Mouse (Mus musculus): ENCODE measurements at regions not wholly inside any gene's neighbourhood (a gene's known extent, or its start where the extent isn't known, plus 50 kb on each side); places are given as distances from the start of the nearest gene placed in this dataset.
A peak's percentile ranks its signal among the peaks of the same experiment; 100 is the strongest.

DNA sequence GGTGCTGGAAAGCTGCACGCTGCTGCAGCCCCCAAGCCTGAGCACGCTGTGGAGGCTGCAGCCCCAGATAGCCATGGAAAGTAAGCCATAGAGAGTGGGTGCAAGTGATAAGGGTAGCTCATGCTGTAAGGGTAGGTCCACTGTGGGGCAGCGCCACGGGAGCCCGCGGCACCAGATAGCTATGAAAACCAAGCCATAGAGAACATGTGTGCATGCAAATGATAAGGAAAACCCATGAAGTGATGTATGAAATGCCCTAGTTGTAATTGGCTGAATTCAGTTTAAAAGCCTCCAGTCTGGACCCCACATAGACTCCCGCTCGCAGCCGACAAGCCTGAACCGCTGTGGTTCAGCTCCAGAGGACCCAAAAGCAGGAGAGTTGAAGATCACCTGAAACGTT is 58.8 kb upstream of the L3mbtl3 start:
- no peak for DNase-seq (ENCODE audit: low spot score)

DNA sequence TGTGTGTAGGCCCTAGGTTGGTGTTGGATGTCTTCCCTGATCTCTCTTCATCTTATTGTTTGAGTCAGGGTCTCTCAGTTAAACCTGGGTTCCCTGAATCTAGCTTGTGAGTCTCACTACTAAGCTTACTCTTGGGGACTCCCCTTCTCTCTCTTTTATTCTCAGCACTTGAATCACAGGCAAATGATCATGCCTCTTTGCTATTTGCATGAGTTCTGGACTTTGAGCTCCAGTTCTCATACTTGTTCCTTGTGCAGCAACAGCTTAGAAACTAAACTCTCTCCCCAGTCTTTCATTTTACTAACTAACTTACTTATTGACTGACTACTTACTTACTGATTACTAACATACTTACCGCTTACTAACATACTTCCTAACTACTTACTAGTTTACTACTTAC is 64.9 kb upstream of the L3mbtl3 start:
- DNase-seq (ENCODE audit: low spot score) = no peak

DNA sequence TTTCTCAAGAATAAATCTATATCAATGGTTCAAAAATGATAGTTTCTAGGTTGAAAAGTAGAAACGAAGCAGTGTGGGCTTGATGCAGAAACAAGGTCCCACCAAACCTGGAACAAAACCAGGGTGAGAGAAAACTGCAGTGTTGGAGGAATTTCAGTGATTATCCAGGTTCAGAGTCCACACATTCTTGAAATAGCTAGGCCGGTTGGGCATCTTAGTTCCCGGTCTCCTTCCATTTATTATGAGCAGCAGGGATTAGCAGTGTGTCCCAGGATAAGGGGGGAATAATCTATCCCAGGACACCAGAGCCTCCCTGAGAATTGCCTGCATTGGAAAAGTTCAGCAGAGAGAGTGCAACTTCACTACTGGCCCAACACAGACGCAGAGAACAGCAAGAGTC is 108.5 kb upstream of the L3mbtl3 start:
- no peak for DNase-seq (ENCODE audit: low spot score)

DNA sequence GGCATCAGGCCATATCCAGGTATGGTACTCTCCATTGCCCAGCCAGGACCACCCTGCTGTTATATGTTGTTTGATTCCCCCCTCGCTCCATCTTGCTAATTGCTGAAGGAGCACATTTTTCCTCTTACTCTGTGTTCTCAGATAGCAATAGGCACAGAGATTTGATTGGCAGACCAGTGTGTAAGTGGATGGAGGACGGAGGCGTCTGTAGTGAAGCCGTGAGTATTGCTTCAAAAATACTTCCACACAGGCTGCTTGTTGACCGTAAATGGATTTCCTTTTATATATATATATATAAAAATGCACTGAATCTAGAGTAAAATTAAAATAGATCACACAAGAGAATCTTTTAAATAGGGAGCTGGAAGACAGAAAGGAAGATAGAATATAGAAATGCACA is 115.6 kb upstream of the L3mbtl3 start:
- no peak for DNase-seq (ENCODE audit: low spot score)

DNA sequence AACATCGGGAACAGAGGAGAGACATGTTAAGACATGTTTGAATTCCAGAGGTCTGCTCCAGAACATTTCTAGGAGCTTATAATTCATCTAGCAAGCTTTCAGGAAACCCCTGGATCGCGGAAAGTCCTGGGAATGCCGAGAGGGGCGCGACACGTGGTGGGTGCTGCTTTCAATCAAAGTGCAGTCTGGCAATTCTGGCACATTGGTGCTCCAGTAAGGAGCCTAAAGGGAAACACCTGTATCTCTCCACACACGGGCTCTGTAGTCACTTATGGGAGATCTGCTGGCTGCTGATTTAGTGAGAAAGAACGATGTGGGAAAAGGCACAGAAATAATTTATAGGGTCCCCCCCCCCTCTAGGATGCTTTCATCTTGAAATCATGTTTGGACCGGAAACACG is 116.4 kb upstream of the L3mbtl3 start:
- DNase-seq (ENCODE audit: low spot score) = no peak

DNA sequence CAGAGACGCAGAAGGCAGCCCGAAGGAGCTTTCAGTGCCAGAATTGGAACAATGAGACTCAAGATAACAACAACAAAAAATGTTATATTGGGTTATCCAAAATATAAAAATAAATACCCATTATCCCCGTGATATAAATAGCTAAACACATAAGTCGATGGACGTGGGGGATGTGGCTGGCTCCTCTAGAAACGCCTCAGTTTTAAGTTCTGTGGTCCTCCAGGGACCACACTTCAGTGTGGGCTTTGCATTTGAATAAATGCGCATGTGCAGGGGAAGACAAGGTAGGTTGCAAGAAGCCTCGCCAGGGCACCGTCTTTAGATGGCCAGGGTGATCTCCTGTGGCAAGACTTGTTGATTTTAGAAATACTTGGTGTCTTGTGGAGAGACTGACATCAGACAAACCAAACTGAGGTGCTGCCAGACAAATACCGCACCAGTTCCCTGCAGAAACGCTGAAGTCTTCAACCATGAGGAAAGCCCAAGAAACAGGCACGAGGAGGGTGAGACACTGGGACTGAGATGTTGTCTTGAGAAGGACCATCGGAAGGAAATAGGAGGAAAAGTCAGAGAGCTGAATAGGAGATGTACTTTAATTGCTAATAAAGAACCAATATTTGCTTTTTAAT is 117.2 kb upstream of the L3mbtl3 start:
- no peak for DNase-seq (ENCODE audit: low spot score)

DNA sequence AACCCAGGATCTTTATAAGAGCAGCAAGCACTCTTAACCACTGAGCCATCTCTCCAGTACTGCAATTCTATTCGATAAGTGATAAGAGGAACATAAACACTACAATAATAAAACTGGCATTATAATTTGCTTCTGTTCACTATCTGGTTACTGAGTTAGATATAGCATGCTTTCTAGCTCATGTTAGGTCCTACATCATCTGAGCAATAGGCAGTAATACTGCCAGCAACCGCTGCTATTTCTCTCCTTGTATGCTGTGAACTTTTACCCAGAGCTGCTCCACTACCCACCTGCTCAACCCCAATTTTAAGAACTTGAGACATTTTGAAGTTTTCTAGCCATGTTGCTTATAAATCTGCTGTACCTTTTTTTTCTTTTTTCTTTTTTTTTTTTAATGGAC is 118.0 kb upstream of the L3mbtl3 start:
- no peak for DNase-seq (ENCODE audit: low spot score)

DNA sequence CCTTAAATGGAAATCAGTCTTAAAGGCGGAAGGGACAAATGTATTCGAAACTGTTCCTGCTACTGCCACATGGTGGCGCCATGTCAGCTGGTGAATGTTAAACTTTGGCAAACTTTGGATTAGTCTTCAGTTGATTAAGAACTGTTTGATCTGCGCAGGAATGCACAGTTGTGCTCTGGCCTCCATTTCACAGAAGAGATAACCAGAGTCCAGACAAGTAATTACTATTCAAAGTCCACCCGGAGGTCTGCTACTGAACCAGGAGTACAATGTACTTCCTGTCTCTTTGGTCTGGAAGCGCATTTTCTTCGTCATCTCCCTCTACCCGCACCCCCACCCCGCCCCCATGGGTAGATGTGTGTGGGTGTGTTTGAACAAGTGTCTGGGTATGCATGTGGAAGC is 118.6 kb upstream of the L3mbtl3 start:
- DNase-seq (ENCODE audit: low spot score) = peak; percentile 61

DNA sequence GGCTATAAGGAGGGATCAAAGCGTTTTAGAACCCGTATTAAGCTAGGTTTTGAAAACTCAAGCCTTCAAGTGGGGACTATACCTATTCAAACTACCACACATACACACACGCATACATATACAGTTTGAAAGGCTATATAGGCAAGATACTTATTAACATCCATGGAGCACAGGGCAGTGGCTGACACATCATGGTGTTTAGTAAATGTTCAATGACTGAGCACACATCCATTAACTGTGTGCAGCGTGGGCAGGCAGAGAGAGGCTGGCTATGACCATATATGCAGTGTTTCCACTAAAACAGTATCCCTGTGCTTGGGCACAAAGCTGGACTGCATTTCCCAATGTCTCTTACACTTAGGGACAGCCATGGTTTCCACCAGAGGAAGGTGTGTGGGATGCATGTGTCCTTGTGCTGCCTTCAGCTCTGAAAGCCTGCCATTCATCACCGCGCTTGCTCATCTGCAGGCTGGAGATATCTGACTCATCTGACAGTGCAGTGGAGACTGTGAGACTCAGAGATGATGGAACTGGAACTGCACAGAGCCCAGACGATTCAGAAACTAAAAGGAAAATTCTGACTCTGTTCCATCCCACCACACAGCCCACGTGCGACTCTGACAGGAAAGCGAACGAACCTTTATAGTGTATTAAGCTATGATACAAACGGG is 124.6 kb upstream of the L3mbtl3 start:
- no peak for DNase-seq (ENCODE audit: low spot score)

DNA sequence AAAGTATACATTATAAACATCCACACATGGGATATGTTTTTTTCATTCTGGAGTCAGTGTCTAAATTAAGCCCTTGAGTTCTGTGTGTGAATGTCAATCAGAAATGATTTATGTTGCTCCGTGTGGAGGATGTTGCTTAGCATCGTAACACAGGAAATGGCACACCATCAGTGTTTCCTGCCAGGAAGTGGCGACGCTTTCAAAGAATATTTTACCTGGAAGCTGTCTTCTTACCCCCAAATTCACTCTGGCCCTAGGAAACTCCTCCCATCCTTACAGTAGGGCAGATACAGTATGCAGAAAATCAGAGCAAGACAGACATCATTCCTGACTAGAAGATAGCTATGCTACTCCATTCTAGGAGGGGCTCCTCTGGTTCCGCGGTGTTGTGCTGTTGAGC is 145.1 kb upstream of the L3mbtl3 start:
- DNase-seq (ENCODE audit: low spot score) = peak; percentile 61

DNA sequence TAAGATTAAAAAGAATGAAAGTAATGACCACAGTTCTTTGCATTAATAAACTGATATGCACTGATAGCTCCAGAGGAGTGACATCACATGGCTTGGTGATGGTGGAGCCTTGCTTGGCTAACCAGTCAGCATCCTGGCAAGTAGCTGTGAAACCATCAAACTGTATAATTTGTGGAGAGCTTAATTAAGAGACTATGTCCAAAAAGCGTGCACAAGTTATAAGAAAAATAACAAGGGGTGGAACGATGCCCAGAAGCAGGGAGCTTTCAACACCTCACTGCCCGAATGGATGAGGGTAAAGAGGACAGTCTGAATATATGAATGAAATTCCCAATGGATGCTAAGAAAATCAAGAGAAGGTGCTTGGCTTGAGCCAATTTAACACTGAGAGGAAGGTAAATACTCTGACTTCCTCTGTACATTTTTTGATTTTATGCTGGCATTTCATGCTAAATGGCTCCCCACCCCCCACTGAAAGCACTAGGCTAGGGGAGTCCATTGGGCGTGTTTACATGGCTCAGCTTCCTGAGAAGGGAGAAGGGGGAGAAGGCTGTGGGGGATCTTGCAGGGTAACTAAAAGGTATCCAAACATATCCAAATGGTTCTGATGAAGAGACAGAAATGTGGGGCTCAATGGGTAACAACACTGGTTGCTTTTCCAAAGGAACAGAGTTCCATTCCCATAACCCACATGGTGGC is 150.2 kb upstream of the L3mbtl3 start:
- DNase-seq (ENCODE audit: low spot score) = no peak

DNA sequence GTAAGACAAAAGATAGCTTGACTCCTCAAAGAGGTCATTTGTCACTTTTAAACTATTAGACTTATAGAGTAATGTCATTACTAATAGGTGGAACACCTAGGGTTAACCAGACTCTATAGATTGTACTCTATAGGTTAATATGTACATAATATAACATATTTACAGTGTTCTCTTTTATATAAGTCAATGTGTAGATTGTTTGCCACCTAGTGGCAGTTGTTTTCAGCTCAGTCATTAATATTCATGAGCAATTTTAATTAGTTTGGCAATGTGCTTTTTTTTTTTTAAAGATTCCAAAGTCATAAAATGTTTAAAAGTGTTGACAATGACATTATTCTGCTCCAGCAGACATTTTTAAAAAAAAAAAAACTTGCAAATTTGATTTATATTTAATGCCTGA is 164.4 kb upstream of the L3mbtl3 start:
- no peak for DNase-seq (ENCODE audit: low spot score)

DNA sequence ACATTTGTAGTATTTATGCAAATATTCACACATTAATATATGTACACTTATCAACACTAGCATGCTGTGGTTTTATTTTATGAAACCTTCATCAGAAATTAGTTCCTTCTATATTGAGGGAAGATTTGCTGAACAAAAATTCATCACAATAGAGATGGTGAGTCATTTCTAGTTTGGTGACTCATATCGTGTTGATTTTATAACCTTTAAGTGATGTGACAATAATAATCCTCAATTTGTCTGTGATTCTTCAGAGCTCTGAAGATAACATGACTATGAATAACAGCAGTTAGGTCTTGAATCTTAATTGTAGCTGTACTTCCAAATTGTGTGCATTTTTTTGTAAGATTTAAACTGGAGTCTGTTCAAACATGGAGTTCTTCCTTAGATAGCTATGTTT is 168.3 kb upstream of the L3mbtl3 start:
- no peak for DNase-seq (ENCODE audit: low spot score)

DNA sequence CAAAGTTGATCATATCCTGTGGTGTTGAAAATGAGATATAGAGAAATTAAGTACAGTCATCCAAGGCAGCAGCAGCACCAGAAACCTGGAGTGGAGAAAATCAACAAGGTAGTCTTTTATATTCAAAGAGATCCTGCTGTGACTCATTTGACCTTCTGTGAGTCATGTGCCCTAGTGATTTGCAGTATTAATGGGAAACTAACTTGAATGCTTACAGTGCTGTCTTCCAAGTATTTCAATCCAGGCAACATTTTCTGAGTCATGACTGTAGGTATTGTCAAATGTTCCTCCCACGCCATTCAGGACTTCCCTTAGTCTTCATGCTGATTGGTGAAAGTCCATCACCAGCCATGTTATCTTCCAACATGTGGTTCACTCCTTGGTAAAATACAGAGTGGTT is 169.0 kb upstream of the L3mbtl3 start:
- no peak for DNase-seq (ENCODE audit: low spot score)

DNA sequence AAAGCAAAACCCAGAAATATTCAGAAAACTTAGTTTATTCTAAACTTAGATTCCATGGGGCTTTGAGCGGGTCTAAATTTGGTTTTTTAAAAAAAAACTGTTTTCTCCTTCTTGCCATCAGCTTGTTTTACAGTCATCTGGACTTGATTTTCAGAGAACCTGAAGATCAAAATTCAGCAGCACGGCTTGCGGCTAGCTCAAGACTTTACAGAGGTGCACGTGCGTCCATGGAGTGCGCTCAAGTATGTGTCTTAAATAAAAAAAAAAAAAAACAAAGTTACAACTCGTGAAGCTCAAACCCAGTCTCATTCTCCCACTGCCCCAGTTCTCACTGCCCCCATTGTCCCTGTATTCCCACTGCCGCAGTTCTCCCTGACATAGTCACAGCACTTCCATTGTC is 180.5 kb upstream of the L3mbtl3 start:
- DNase-seq (ENCODE audit: low spot score) = no peak

DNA sequence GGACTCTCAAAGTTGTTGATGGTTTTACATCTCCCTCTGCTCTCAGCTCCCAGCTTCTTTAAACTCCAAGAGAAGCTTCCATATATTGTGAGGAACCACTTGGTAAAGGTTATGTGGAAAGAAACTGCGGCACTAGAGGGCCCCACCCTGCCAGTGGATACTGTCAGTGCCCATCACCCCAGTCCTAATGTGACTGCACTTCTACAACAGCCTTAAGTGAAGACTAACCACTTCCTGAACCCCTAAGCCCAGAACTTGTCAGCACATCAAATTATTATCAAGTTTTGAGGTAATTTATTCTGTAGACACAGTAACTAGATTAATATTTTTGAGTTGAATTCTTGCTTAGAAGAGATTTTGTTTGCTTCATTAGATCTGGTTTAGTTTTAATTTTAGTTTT is 182.3 kb upstream of the L3mbtl3 start:
- no peak for DNase-seq (ENCODE audit: low spot score)

DNA sequence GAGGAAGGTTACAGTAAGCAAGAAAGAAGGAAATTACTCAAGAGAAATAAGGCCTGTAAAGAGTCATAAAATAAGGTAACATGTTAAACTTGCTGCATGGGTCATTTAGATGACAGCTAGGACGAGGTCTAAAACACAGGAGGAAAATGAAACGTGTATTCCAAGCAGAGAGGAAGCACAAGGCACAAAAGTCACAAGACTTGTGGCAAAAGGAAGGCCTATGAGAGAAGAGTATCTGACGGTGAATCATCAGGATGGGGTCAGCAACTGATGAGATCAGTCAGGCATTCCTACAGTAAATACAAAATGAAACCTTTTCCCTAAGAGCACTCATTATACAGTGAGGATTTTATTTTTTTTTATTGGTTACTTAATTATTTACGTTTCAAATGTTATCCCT is 183.6 kb upstream of the L3mbtl3 start:
- no peak for DNase-seq (ENCODE audit: low spot score)

DNA sequence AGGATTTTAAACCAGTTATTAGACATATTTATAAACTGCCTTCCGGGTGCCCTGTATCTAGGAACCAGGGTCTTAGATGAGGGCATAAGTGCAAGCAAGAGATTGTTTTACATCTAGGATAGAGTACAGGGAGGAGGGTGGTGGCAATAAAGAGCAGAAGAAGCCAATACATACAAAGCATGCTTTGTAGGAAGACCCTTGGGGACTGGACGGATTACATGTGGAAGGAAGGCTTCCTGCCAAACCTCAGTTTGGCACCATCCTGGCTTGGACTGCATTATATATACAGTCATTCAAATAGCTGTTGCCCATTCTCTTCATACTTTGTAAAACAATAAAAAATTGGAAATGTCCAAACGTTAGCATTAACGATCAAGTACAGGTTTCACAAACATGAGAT is 184.7 kb upstream of the L3mbtl3 start:
- DNase-seq (ENCODE audit: low spot score) = no peak

DNA sequence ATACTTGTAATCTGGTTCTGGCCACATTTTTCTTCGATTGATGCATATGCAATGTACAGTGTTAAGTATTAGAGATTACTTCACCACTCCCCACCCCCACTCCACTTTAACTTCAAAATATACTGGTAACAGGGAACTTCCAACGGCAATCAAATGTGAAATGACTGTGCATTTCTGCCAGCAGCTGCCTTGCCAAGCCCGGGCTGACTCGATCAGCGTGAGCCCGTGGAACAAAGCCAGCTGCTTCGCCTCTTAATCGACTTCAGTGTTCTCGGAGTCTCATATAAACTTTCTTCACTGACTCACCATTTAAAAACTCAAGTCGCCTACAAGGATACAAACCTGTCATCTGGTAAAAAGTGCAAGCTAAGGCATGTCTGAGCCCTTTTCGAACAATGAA is 188.7 kb upstream of the L3mbtl3 start:
- peak; percentile 48 for DNase-seq (ENCODE audit: low spot score)

DNA sequence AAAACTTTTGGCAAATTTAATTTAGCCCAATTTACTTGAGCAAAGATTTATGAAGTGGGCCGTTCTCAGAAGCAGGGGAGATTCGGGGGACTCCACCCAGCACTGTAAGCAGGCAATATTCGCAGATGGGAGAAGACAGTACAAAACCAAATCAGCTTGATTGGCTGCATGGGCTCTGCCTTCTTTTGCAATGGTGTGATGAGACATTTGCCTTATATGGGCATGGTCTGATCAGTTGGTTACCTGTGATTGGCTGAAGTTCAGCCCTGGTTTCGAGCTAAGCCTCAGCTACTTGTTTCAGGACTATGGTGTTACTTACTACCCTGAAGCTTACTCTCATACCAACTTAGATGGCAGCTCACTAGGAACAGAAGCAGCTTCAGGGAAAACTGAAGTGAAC is 185.6 kb upstream of the Arhgap18 start:
- DNase-seq (ENCODE audit: low spot score) = no peak

DNA sequence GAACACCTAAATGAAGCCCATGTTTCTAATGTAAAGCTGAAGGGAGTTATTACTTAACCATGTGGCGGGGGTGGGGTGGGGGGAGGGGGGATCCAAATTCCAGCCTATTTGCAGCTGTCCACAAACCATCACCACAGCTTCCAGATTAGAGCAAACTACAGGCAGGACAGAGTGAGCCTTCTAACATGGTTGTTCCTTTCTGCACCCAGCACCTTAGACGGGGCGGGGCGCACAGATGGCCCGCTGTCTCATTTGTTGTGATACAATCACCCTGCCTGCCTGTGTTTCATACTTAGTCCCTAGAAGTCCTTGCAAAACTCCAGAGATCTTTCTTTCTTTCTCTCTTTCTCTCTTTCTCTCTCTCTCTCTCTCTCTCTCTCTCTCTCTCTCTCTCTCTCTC is 182.8 kb upstream of the Arhgap18 start:
- no peak for DNase-seq (ENCODE audit: low spot score)

DNA sequence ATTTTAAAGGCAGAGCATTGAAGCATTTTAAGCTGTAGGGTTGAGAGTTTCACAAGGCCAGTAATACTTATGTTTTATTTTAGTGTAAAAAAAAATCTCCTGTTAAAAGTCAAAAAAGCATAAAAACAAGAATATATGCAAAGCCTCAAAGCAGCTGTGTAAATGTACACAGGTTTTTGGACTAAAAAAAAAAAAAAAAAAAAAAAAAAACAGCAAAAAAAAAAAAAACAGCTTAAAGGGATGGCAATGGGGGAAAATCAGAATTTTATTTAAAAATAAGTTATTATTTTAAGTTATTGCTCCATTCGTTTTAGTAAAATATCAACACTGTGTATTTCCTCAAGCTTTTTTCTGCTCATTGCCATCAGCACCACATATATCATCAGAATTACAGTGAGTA is 181.8 kb upstream of the Arhgap18 start:
- no peak for DNase-seq (ENCODE audit: low spot score)

DNA sequence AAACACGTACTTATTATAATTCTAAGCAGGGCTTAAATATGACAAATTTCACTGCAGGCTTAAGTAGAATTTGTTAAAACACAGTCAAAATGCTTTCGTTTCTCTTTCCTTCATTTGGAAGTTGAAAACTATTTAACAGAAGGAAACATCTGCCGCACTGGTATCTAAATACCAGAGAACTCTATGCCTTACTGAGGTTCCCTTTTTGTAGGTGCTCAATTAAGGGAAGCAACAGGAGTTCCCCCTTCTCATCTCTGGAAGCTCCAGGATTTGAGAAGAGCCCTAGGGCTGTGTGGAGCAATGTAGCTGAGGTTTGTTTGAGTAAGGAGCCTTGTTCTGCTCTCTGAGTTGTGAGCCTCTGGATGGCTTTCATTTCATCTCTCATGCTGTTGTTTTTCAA is 177.1 kb upstream of the Arhgap18 start:
- no peak for DNase-seq (ENCODE audit: low spot score)

All from thymus, postnatal 0 days (tissue).